Mouse (Mus musculus): ENCODE measurements around the gene Wdr60. TPM values are rescaled to one million over a fixed set of nuclear protein-coding genes. Genes with fewer than 3 reads are reported as not detected.

The Wdr60 gene
- polyA plus RNA-seq, 1 experiment from 2014 or later, result 16.5 TPM

DNA sequence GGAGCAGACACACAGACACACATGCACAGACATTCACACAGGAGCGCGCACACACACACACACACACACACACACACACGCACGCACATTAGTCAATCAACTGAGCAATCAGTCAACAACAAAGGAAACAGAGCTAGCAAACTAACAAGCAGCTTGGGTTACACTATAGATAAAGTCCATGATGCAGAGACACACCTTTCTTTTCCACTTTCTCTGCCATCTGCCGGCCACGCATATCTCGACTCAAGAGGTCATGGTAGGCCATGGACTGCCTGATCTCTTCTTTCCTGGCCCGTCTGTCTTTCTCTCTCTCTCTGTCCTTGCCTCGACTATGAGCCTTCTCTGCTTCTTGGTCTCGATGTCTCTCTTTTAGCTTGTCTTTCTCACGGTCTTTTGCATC lies 7.2 kb downstream of the Wdr60 start:
- no peak overlapping the region for H3K27ac ChIP-seq (replicated peaks; ENCODE audit: low read depth, low read length)
- H3K27me3 ChIP-seq (ENCODE audit: control insufficient read depth, insufficient read depth, low read length), result no peaks in the 10 kb centered on the region
- no peaks in the 10 kb centered on the region for H3K36me3 ChIP-seq (ENCODE audit: control insufficient read depth, insufficient read depth, low read length)
- H3K4me1 ChIP-seq (ENCODE audit: control insufficient read depth, insufficient read depth, low read length), result no peaks in the 10 kb centered on the region
- no peak overlapping the region for H3K4me3 ChIP-seq (ENCODE audit: low read depth, low read length)
- no peaks in the 10 kb centered on the region for H3K9me3 ChIP-seq (ENCODE audit: control insufficient read depth, low read length)
- DNase-seq (ENCODE audit: low spot score), result no peak
- no peak overlapping the region for H3K9ac ChIP-seq (ENCODE audit: low read length)
- H3K4me2 ChIP-seq (ENCODE audit: low read depth, severe bottlenecking), result no peak overlapping the region
- ATAC-seq (ENCODE audit: insufficient number of reproducible peaks, low FRiP score, low TSS enrichment, low read depth), result no peak
- WGBS, result 93% methylated on average over 11 of the region's 11 CpGs

DNA sequence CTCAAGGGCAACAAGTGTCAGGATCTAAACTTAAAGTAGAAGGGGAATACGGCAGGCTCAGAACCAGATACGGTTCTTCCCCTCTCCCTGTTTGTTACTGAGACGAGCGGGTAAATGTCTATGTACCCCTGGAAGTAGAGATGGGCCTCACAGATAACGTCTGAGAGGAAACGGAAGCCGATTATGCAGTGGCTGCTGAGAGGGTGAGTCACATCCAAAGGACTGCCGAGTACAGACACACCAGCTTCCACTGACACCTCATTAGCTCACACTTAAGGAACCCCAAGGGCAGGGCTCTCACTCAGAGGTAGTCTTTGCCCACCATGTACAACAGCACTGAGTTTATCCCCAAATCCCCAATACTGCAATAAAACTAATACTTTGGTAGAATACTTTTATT lies 8.2 kb downstream of the Wdr60 start:
- no peaks in the 10 kb centered on the region for H3K36me3 ChIP-seq (ENCODE audit: control insufficient read depth, insufficient read depth, low read length)
- H3K27me3 ChIP-seq (ENCODE audit: control insufficient read depth, insufficient read depth, low read length), result no peaks in the 10 kb centered on the region
- H3K4me1 ChIP-seq (ENCODE audit: control insufficient read depth, insufficient read depth, low read length), result no peaks in the 10 kb centered on the region
- H3K4me3 ChIP-seq (ENCODE audit: low read depth, low read length), result no peak overlapping the region
- DNase-seq (ENCODE audit: low spot score), result no peak
- H3K9me3 ChIP-seq (ENCODE audit: control insufficient read depth, low read length), result no peaks in the 10 kb centered on the region
- WGBS, result 67% methylated on average over 8 of the region's 8 CpGs
- H3K9ac ChIP-seq (ENCODE audit: low read length), result no peak overlapping the region
- no peak for ATAC-seq (ENCODE audit: insufficient number of reproducible peaks, low FRiP score, low TSS enrichment, low read depth)
- no peak overlapping the region for H3K27ac ChIP-seq (replicated peaks; ENCODE audit: low read depth, low read length)
- no peak overlapping the region for H3K4me2 ChIP-seq (ENCODE audit: low read depth, severe bottlenecking)

- DNase-seq (ENCODE audit: low spot score), result no peak
- 71% methylated on average over 1 of the region's 1 CpGs for WGBS
- H3K36me3 ChIP-seq (ENCODE audit: control insufficient read depth, insufficient read depth, low read length), result peaks cover 4% of the 10 kb centered on the region; the same call in 1 of the 2 replicates
- ATAC-seq (ENCODE audit: insufficient number of reproducible peaks, low FRiP score, low TSS enrichment, low read depth), result no peak
- no peak overlapping the region for H3K4me2 ChIP-seq (ENCODE audit: low read depth, severe bottlenecking)
- H3K9ac ChIP-seq (ENCODE audit: low read length), result no peak overlapping the region
- no peak overlapping the region for H3K27ac ChIP-seq (replicated peaks; ENCODE audit: low read depth, low read length)
- H3K4me3 ChIP-seq (ENCODE audit: low read depth, low read length), result no peak overlapping the region
- no peaks in the 10 kb centered on the region for H3K27me3 ChIP-seq (ENCODE audit: control insufficient read depth, insufficient read depth, low read length)
- H3K4me1 ChIP-seq (ENCODE audit: control insufficient read depth, insufficient read depth, low read length), result no peaks in the 10 kb centered on the region
- H3K9me3 ChIP-seq (ENCODE audit: control insufficient read depth, low read length), result no peaks in the 10 kb centered on the region
Measured at GRCm38 (mm10) chr12:116244601-116245000, 18.2 kb downstream of the Wdr60 start.

DNA sequence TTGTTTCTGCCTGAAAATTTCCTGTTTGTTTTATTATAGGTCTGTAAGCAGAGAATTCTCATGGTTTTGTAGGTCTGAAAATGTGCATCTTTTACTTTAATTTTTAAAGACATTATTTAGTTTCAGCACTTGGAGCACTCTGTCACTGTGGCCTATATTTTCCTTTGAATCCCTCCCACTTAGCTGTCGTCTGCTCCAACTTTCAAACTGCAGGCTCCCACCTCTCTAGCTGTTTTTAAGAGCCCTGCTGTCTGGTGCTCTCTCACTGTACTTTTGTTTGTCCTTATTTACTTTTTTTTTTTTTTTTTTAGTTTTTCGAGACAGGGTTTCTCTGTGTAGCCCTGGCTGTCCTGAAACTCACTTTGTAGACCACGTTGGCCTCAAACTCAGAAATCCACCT lies 24.0 kb downstream of the Wdr60 start:
- DNase-seq (ENCODE audit: low spot score), result no peak
- no peak for ATAC-seq (ENCODE audit: insufficient number of reproducible peaks, low FRiP score, low TSS enrichment, low read depth)
- WGBS, result 73% methylated on average over 3 of the region's 3 CpGs
- H3K4me1 ChIP-seq (ENCODE audit: control insufficient read depth, insufficient read depth, low read length), result no peaks in the 10 kb centered on the region
- H3K4me3 ChIP-seq (ENCODE audit: low read depth, low read length), result no peak overlapping the region
- no peaks in the 10 kb centered on the region for H3K27me3 ChIP-seq (ENCODE audit: control insufficient read depth, insufficient read depth, low read length)
- no peak overlapping the region for H3K9ac ChIP-seq (ENCODE audit: low read length)
- no peak overlapping the region for H3K4me2 ChIP-seq (ENCODE audit: low read depth, severe bottlenecking)
- H3K27ac ChIP-seq (replicated peaks; ENCODE audit: low read depth, low read length), result no peak overlapping the region
- no peaks in the 10 kb centered on the region for H3K9me3 ChIP-seq (ENCODE audit: control insufficient read depth, low read length)
- H3K36me3 ChIP-seq (ENCODE audit: control insufficient read depth, insufficient read depth, low read length), result no peaks in the 10 kb centered on the region

DNA sequence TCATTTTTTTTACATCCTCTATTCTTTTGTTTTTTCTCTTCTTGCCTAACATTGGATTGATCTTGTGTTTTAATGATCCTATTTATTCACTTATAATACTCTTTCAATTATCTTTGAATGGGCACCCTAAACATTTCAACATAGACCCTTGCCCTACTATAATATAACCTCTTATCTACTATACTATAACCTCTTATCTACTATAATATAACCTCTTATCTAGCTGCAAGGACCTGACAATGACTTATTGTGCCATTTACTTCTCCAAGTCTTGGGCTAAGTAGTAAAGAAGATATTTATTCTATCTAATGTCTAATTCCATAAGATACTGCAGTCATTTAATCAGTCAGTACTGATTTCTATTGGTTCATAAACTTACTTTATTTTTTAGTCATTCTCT lies 24.5 kb downstream of the Wdr60 start:
- H3K4me3 ChIP-seq (ENCODE audit: low read depth, low read length), result no peak overlapping the region
- H3K27me3 ChIP-seq (ENCODE audit: control insufficient read depth, insufficient read depth, low read length), result no peaks in the 10 kb centered on the region
- DNase-seq (ENCODE audit: low spot score) (no peak), ATAC-seq (ENCODE audit: insufficient number of reproducible peaks, low FRiP score, low TSS enrichment, low read depth) (no peak)
- no peaks in the 10 kb centered on the region for H3K36me3 ChIP-seq (ENCODE audit: control insufficient read depth, insufficient read depth, low read length)
- H3K4me1 ChIP-seq (ENCODE audit: control insufficient read depth, insufficient read depth, low read length), result no peaks in the 10 kb centered on the region
- H3K9me3 ChIP-seq (ENCODE audit: control insufficient read depth, low read length), result no peaks in the 10 kb centered on the region
- no peak overlapping the region for H3K9ac ChIP-seq (ENCODE audit: low read length)
- no peak overlapping the region for H3K27ac ChIP-seq (replicated peaks; ENCODE audit: low read depth, low read length)
- no peak overlapping the region for H3K4me2 ChIP-seq (ENCODE audit: low read depth, severe bottlenecking)

DNA sequence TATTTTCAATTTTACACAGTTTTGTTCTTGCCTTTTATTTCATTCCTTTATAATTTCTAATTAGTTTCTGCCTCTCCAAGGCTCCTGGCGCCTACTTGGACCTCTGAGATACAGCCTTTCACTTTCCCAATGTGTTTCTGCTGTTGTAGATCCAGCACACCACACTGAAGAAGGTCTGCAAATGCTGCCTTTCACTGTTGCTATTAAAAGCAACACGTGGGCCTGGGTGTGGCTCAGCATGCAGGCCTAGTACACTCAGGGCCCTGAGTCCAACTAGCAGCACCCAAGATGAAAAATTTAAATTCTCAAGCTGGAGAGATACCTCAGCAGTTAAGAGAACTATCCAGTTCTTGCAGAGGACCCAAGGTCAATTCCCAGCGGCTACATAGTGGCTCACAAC lies 26.2 kb downstream of the Wdr60 start:
- H3K27me3 ChIP-seq (ENCODE audit: control insufficient read depth, insufficient read depth, low read length), result no peaks in the 10 kb centered on the region
- H3K36me3 ChIP-seq (ENCODE audit: control insufficient read depth, insufficient read depth, low read length), result no peaks in the 10 kb centered on the region
- 85% methylated on average over 3 of the region's 3 CpGs for WGBS
- H3K4me2 ChIP-seq (ENCODE audit: low read depth, severe bottlenecking), result no peak overlapping the region
- H3K27ac ChIP-seq (replicated peaks; ENCODE audit: low read depth, low read length), result no peak overlapping the region
- no peaks in the 10 kb centered on the region for H3K9me3 ChIP-seq (ENCODE audit: control insufficient read depth, low read length)
- no peak overlapping the region for H3K4me3 ChIP-seq (ENCODE audit: low read depth, low read length)
- DNase-seq (ENCODE audit: low spot score) (no peak), ATAC-seq (ENCODE audit: insufficient number of reproducible peaks, low FRiP score, low TSS enrichment, low read depth) (no peak)
- H3K9ac ChIP-seq (ENCODE audit: low read length), result no peak overlapping the region
- no peaks in the 10 kb centered on the region for H3K4me1 ChIP-seq (ENCODE audit: control insufficient read depth, insufficient read depth, low read length)

- Histone ChIP-seq H3K27ac (replicated peaks; ENCODE audit: low read depth, low read length) (no peak overlapping the region), H3K4me1 (ENCODE audit: control insufficient read depth, insufficient read depth, low read length) (no peaks in the 10 kb centered on the region), H3K27me3 (ENCODE audit: control insufficient read depth, insufficient read depth, low read length) (no peaks in the 10 kb centered on the region), H3K36me3 (ENCODE audit: control insufficient read depth, insufficient read depth, low read length) (no peaks in the 10 kb centered on the region), H3K4me3 (ENCODE audit: low read depth, low read length) (no peak overlapping the region), H3K9ac (ENCODE audit: low read length) (no peak overlapping the region), H3K4me2 (ENCODE audit: low read depth, severe bottlenecking) (no peak overlapping the region), H3K9me3 (ENCODE audit: control insufficient read depth, low read length) (no peaks in the 10 kb centered on the region)
- no peak for ATAC-seq (ENCODE audit: insufficient number of reproducible peaks, low FRiP score, low TSS enrichment, low read depth)
- WGBS, result 77% methylated on average over 4 of the region's 4 CpGs
- no peak for DNase-seq (ENCODE audit: low spot score)
Measured at GRCm38 (mm10) chr12:116235356-116235755, 27.5 kb downstream of the Wdr60 start.

DNA sequence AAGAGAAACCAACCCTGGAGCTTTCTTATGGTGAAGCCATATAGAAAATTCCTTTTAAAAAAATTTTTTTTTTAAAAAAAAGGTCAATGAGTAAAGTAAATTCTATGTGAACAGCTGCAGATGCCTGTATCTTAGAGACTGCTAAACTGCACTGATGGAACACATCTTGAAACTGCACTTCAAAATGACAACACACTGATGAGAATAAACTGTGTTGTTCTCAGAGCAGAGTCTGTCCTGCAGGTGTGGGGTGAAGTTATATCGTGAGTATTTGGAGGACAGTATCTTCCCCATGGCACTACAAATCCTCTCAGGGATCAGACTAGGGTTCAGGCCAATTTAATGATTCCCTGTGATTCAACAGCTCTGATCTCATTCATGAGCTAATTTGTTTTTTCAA lies 30.8 kb downstream of the Wdr60 start:
- WGBS, result 83% methylated on average over 1 of the region's 1 CpGs
- no peak overlapping the region for H3K9ac ChIP-seq (ENCODE audit: low read length)
- no peaks in the 10 kb centered on the region for H3K27me3 ChIP-seq (ENCODE audit: control insufficient read depth, insufficient read depth, low read length)
- H3K4me1 ChIP-seq (ENCODE audit: control insufficient read depth, insufficient read depth, low read length), result no peaks in the 10 kb centered on the region
- H3K36me3 ChIP-seq (ENCODE audit: control insufficient read depth, insufficient read depth, low read length), result no peaks in the 10 kb centered on the region
- ATAC-seq (ENCODE audit: insufficient number of reproducible peaks, low FRiP score, low TSS enrichment, low read depth) (no peak), DNase-seq (ENCODE audit: low spot score) (no peak)
- no peak overlapping the region for H3K27ac ChIP-seq (replicated peaks; ENCODE audit: low read depth, low read length)
- H3K9me3 ChIP-seq (ENCODE audit: control insufficient read depth, low read length), result no peaks in the 10 kb centered on the region
- H3K4me3 ChIP-seq (ENCODE audit: low read depth, low read length), result no peak overlapping the region
- H3K4me2 ChIP-seq (ENCODE audit: low read depth, severe bottlenecking), result no peak overlapping the region

DNA sequence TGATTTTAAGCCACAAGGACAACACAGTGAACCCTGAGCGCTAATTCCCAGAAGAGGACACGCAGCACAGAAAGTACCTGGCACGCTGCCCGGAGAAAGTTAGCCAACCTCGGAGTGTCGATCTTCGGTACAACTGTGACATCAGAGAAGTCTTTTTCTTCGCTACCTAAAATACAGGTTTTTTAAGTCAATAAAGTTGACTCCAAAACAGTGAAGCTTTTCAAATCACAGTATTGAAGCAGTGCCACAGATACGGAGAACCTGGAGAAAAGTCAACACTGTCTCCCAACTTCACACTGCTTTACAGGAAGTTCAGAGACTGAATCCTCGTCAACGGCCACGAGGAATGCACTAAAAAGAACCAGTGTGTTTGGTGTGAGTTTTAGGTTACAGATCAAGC lies 31.2 kb downstream of the Wdr60 start:
- Histone ChIP-seq H3K27ac (replicated peaks; ENCODE audit: low read depth, low read length) (no peak overlapping the region), H3K9ac (ENCODE audit: low read length) (no peak overlapping the region), H3K4me2 (ENCODE audit: low read depth, severe bottlenecking) (no peak overlapping the region), H3K9me3 (ENCODE audit: control insufficient read depth, low read length) (no peaks in the 10 kb centered on the region), H3K27me3 (ENCODE audit: control insufficient read depth, insufficient read depth, low read length) (no peaks in the 10 kb centered on the region), H3K4me3 (ENCODE audit: low read depth, low read length) (no peak overlapping the region), H3K4me1 (ENCODE audit: control insufficient read depth, insufficient read depth, low read length) (no peaks in the 10 kb centered on the region), H3K36me3 (ENCODE audit: control insufficient read depth, insufficient read depth, low read length) (no peaks in the 10 kb centered on the region)
- WGBS, result 87% methylated on average over 12 of the region's 12 CpGs
- ATAC-seq (ENCODE audit: insufficient number of reproducible peaks, low FRiP score, low TSS enrichment, low read depth), result no peak
- no peak for DNase-seq (ENCODE audit: low spot score)

Data from limb, embryonic 11.5 days (tissue).